Mouse (Mus musculus) lung, adult 2 months (tissue): ENCODE measurements around the gene Mrps7. TPM values are rescaled to one million over a fixed set of nuclear protein-coding genes. Genes with fewer than 3 reads are reported as not detected.

Experiments used
- DNase-seq: peaks from one replicate; pipeline ENCODE4 v3.0.0; 2022
- H3K4me1 ChIP-seq: fragments of 200-500 bp; 2 replicates; pipeline ENCODE4 v1.6.1; 2011; ENCODE audit warnings: low read length; ENCODE audit not compliant: control insufficient read depth, insufficient read depth
- H3K4me3 ChIP-seq: fragments of 200-500 bp; replicated peaks from 2 replicates; pipeline ENCODE3; 2011; ENCODE audit warnings: low read depth, mild to moderate bottlenecking, control low read depth, low read length; ENCODE audit errors: extremely low read depth
- CTCF ChIP-seq: fragments of 200-500 bp; IDR thresholded peaks from 2 replicates; pipeline ENCODE4 v1.5.1; 2011; ENCODE audit warnings: mild to moderate bottlenecking, low read length, control low read depth; ENCODE audit not compliant: insufficient read depth
- POLR2A ChIP-seq: fragments of 200-500 bp; IDR thresholded peaks from 2 replicates; pipeline ENCODE4 v1.6.1; 2011; ENCODE audit warnings: low read depth, mild to moderate bottlenecking, control low read depth, low read length, borderline replicate concordance; ENCODE audit errors: extremely low read depth
- WGBS: fragments of 180-500 bp; shearing (Covaris S2); methylation state at CpG from one replicate; pipeline ENCODE4 v1.1.7; 2018; 5-methylcytosine and 5-hydroxymethylcytosine counted together
- polyA plus RNA-seq: library from polyadenylated mRNA; depleted of rRNA; stranded (reverse); fragments of >200 nt; gene quantifications from 2 replicates; pipeline ENCODE4 v1.2.3, GENCODE M21; 2012

The Mrps7 gene
- polyA plus RNA-seq, 1 experiment, result 15.8 TPM

DNA sequence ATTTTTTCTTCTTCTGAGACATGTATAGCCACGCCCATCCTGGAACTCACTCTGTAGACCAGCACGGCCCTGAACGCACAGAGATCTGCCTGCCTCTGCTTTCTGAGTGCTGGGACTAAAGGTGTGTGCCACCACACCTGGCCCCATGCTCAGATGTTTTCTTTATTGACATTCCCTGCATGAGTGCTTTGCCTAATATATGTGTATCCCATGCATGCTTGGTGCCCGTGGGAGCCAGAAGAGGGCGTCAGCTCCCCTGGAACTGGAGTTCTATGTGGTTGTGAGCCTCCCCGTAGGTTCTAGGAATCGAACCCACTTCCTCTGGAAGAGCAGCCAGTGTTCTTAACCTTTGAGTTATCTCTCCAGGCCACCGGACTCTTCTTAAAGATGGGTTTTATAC, 31.3 kb downstream of the Mrps7 start:
- DNase-seq, result no peak
- 85% methylated on average over 8 of the region's 8 CpGs for WGBS
- TF ChIP-seq POLR2A, result no peak
- no peak for TF ChIP-seq CTCF
- Histone ChIP-seq H3K4me1 (peaks cover 3% of the 10 kb centered on the region; the same call in 1 of the 2 replicates), H3K4me3 (no peak overlapping the region)

GRCm38 (mm10) chr11:115635484-115635883, 31.8 kb downstream of the Mrps7 start:
- DNase-seq, result no peak
- Histone ChIP-seq H3K4me1 (peaks cover 3% of the 10 kb centered on the region; the same call in 1 of the 2 replicates), H3K4me3 (no peak overlapping the region)
- 73% methylated on average over 8 of the region's 8 CpGs for WGBS
- no peak for TF ChIP-seq POLR2A
- TF ChIP-seq CTCF, result no peak

GRCm38 (mm10) chr11:115636960-115637359, 33.2 kb downstream of the Mrps7 start:
- no peak for DNase-seq
- Histone ChIP-seq H3K4me1 (peaks cover 3% of the 10 kb centered on the region; the same call in 1 of the 2 replicates), H3K4me3 (no peak overlapping the region)
- TF ChIP-seq CTCF (no peak), POLR2A (no peak)
- WGBS, result 64% methylated on average over 3 of the region's 3 CpGs

DNA sequence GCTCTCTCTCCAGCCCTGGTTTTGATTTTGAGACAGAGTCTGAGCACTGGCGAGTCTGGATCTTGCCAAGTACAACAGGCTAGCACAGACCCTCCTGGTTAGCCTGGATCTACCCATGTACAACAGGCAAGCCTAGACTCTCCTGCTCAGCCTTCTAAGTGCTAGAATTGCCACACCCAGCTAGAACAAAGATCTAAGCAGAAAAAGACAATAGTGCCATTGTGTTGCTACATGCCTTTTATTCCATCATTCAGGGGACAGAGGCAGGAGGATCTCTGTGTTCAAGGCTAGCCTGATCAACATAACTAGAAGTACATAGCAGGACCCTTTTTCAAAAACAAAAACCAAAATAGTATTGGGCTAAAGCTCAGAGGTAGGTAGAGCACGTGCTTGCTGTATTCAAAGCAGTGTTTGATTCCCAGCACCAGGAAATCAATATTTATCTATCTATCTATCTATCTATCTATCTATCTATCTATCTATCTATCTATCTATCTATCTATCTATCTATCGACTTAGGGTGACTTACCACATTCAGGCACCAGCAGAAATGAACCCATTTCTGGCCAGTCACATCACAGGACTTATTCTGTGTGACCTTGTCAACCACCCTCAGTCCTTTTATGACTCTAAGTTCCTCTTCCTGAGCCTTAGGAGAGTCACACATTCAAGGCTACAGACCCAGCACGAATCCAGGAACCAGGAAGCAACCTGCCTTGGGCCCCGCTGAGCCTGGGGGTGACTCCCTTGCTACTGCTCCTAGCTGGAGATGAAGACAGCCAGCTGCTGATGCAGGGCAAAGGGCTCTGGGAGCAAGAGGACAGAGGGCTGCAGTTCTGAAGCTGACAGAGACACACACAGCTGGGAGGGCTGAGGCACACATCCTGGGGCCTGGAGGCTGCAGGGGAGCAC, 35.0 kb downstream of the Mrps7 start:
- TF ChIP-seq POLR2A (no peak), CTCF (no peak)
- H3K4me3 ChIP-seq, result no peak overlapping the region
- no peak for DNase-seq

GRCm38 (mm10) chr11:115639540-115639939, 35.8 kb downstream of the Mrps7 start:
- H3K4me1 ChIP-seq, result peaks cover 3% of the 10 kb centered on the region; the same call in 1 of the 2 replicates
- WGBS, result 70% methylated on average over 4 of the region's 4 CpGs
- TF ChIP-seq CTCF (no peak), POLR2A (no peak)

More for the DNA sequence above, 35.0 kb downstream of the Mrps7 start:
- H3K4me1 ChIP-seq, result peaks cover 3% of the 10 kb centered on the region; the same call in 1 of the 2 replicates
- WGBS, result 64% methylated on average over 5 of the region's 5 CpGs

GRCm38 (mm10) chr11:115640311-115640828, 36.6 kb downstream of the Mrps7 start:
- WGBS, result 73% methylated on average over 3 of the region's 4 CpGs
- no peak for DNase-seq
- TF ChIP-seq POLR2A, result no peak
- no peak for TF ChIP-seq CTCF
- Histone ChIP-seq H3K4me3 (no peak overlapping the region), H3K4me1 (peaks cover 3% of the 10 kb centered on the region; the same call in 1 of the 2 replicates)

More at GRCm38 (mm10) chr11:115639540-115639939, 35.8 kb downstream of the Mrps7 start:
- no peak overlapping the region for H3K4me3 ChIP-seq
- DNase-seq, result no peak

DNA sequence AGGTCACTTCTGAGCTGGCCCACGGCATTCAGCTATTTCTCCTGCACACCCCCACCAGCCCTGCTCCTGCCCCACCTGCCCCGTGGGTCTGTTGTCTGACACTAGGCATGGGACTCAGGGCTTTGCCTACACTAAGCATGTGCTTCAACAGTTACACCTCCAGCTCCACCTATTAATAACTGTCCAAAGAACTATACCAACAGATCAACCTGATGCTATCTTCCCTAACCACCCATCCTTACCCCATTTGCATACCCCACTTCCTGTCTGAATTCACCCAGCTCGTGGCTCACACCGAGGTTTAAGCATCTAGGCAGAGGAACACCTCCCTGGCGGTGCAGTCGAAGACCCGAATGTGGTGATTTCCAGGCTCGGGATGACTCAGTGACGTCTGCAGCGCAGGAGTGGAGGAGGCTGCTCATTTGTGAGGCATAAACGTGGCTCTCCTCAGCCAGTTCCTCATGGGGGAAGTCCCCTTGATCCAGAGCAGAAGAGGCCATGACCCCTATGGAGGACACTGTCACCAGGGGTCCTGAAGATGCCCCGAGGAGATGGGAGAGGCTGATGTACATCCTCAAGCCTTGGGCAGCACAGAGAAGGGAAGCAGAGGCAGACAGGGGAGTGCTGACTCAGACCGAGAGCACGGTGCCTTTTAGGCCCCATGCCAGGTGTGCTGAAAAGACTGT, 37.4 kb downstream of the Mrps7 start:
- 39% methylated on average over 14 of the region's 14 CpGs for whole genome bisulfite sequencing
- TF ChIP-seq POLR2A, result no peak
- TF ChIP-seq CTCF, result no peak
- Histone ChIP-seq H3K4me1 (peaks cover 3% of the 10 kb centered on the region; the same call in 1 of the 2 replicates), H3K4me3 (no peak overlapping the region)
- no peak for DNase-seq

DNA sequence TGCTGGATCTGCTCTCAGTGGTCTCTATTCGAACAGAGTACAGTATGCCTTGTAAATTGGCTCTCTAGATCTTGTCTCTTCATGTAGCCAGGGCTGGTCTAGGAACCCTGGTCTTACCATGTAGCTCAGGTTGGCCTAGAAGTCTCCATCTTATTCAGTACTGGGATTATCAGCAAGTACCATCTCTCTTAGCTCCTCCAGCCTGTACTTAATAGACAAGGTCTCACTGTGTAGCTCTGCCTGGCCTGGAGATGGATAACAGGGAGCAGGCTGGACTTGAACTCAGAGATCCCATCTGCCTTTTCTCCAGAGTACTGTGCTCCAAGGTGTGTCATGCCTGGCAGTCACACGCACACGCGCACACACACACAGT, 37.9 kb downstream of the Mrps7 start:
- DNase-seq, result no peak
- H3K4me1 ChIP-seq, result peaks cover 3% of the 10 kb centered on the region; the same call in 1 of the 2 replicates
- 84% methylated on average over 4 of the region's 4 CpGs for WGBS
- TF ChIP-seq POLR2A (no peak), CTCF (no peak)
- no peak overlapping the region for H3K4me3 ChIP-seq

- WGBS, result 80% methylated on average over 2 of the region's 2 CpGs
- no peak for DNase-seq
- Histone ChIP-seq H3K4me1 (peaks cover 3% of the 10 kb centered on the region; the same call in 1 of the 2 replicates), H3K4me3 (no peak overlapping the region)
- no peak for TF ChIP-seq CTCF
These were observed 39.0 kb downstream of the Mrps7 start for GRCm38 (mm10) chr11:115642705-115643104.

DNA sequence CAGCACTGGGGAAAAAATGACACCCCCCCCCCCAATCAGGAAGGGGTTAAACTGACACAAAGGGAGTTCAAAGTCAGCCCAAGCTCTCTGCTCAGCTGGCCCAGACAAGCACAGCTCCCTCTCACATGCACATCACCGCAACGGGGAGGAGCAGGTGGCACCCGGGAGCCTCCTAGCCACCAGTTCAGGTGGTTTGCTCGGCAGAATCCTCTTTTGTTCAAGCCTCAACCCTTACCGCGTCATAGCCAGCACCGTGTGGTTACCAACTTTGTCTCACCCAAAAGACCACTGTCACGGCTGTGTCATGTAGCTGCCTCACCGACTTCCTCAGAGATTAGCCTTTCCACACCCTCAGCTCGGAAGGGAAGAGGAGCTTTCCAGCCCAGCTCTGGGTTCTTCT, 39.5 kb downstream of the Mrps7 start:
- WGBS, result 73% methylated on average over 10 of the region's 10 CpGs
- Histone ChIP-seq H3K4me3 (no peak overlapping the region), H3K4me1 (peaks cover 3% of the 10 kb centered on the region; the same call in 1 of the 2 replicates)
- no peak for DNase-seq
- TF ChIP-seq POLR2A (no peak), CTCF (no peak)
